Mouse (Mus musculus): ENCODE measurements around the gene Actr8. TPM values are rescaled to one million over a fixed set of nuclear protein-coding genes. Genes with fewer than 3 reads are reported as not detected.

The Actr8 gene
- polyA plus RNA-seq, 1 experiment from 2014 or later: 62.5 TPM

- H3K4me2 ChIP-seq (replicated peaks; ENCODE audit: low read depth, low read length): no peak overlapping the region
- no peaks in the 10 kb centered on the region for H3K36me3 ChIP-seq (ENCODE audit: control insufficient read depth, insufficient read depth, low read length)
- no peaks in the 10 kb centered on the region for H3K9me3 ChIP-seq (ENCODE audit: control insufficient read depth, low read length)
- H3K9ac ChIP-seq (ENCODE audit: low read depth, low read length): no peak overlapping the region
- WGBS: 78% methylated on average over 9 of the region's 9 CpGs
- H3K27ac ChIP-seq (ENCODE audit: low read depth, low read length): no peak overlapping the region
- 0 out of 2 replicates have a peak, but pooled peaks cover 7% of the 10 kb centered on the region for H3K4me1 ChIP-seq (ENCODE audit: control insufficient read depth, insufficient read depth, low read length)
- ATAC-seq (ENCODE audit: low FRiP score, low TSS enrichment): no peak
- H3K4me3 ChIP-seq (ENCODE audit: low read length): no peak overlapping the region
- H3K27me3 ChIP-seq (ENCODE audit: control insufficient read depth, insufficient read depth, low read length): no peaks in the 10 kb centered on the region
Observed at GRCm38 (mm10) chr14:30041836-30042235, 63.7 kb downstream of the Actr8 start.

- no peak for ATAC-seq (ENCODE audit: low FRiP score, low TSS enrichment)
- H3K9ac ChIP-seq (ENCODE audit: low read depth, low read length): no peak overlapping the region
- H3K27me3 ChIP-seq (ENCODE audit: control insufficient read depth, insufficient read depth, low read length): no peaks in the 10 kb centered on the region
- no peak overlapping the region for H3K4me2 ChIP-seq (replicated peaks; ENCODE audit: low read depth, low read length)
- no peak overlapping the region for H3K4me3 ChIP-seq (ENCODE audit: low read length)
- H3K4me1 ChIP-seq (ENCODE audit: control insufficient read depth, insufficient read depth, low read length): 0 out of 2 replicates have a peak, but pooled peaks cover 7% of the 10 kb centered on the region
- no peaks in the 10 kb centered on the region for H3K36me3 ChIP-seq (ENCODE audit: control insufficient read depth, insufficient read depth, low read length)
- WGBS: 90% methylated on average over 7 of the region's 7 CpGs
- H3K27ac ChIP-seq (ENCODE audit: low read depth, low read length): no peak overlapping the region
- no peaks in the 10 kb centered on the region for H3K9me3 ChIP-seq (ENCODE audit: control insufficient read depth, low read length)
Observed at GRCm38 (mm10) chr14:30043356-30043940, 65.3 kb downstream of the Actr8 start.

- Histone ChIP-seq H3K4me3 (ENCODE audit: low read length) (no peak overlapping the region), H3K27ac (ENCODE audit: low read depth, low read length) (no peak overlapping the region), H3K4me1 (ENCODE audit: control insufficient read depth, insufficient read depth, low read length) (0 out of 2 replicates have a peak, but pooled peaks cover 7% of the 10 kb centered on the region), H3K4me2 (replicated peaks; ENCODE audit: low read depth, low read length) (no peak overlapping the region), H3K27me3 (ENCODE audit: control insufficient read depth, insufficient read depth, low read length) (no peaks in the 10 kb centered on the region), H3K9ac (ENCODE audit: low read depth, low read length) (no peak overlapping the region), H3K36me3 (ENCODE audit: control insufficient read depth, insufficient read depth, low read length) (no peaks in the 10 kb centered on the region), H3K9me3 (ENCODE audit: control insufficient read depth, low read length) (no peaks in the 10 kb centered on the region)
- 71% methylated on average over 10 of the region's 10 CpGs for WGBS
- no peak for ATAC-seq (ENCODE audit: low FRiP score, low TSS enrichment)
Observed at GRCm38 (mm10) chr14:30045239-30045638, 67.1 kb downstream of the Actr8 start.

- WGBS: 79% methylated on average over 8 of the region's 8 CpGs
- Histone ChIP-seq H3K27ac (ENCODE audit: low read depth, low read length) (no peak overlapping the region), H3K4me3 (ENCODE audit: low read length) (no peak overlapping the region), H3K4me2 (replicated peaks; ENCODE audit: low read depth, low read length) (no peak overlapping the region), H3K9ac (ENCODE audit: low read depth, low read length) (no peak overlapping the region), H3K36me3 (ENCODE audit: control insufficient read depth, insufficient read depth, low read length) (no peaks in the 10 kb centered on the region), H3K27me3 (ENCODE audit: control insufficient read depth, insufficient read depth, low read length) (no peaks in the 10 kb centered on the region), H3K4me1 (ENCODE audit: control insufficient read depth, insufficient read depth, low read length) (0 out of 2 replicates have a peak, but pooled peaks cover 7% of the 10 kb centered on the region), H3K9me3 (ENCODE audit: control insufficient read depth, low read length) (no peaks in the 10 kb centered on the region)
- ATAC-seq (ENCODE audit: low FRiP score, low TSS enrichment): no peak
Observed at GRCm38 (mm10) chr14:30045704-30046220, 67.6 kb downstream of the Actr8 start.

GRCm38 (mm10) chr14:30046976-30047375 lies 68.8 kb downstream of the Actr8 start:
- Histone ChIP-seq H3K27ac (ENCODE audit: low read depth, low read length) (no peak overlapping the region), H3K36me3 (ENCODE audit: control insufficient read depth, insufficient read depth, low read length) (no peaks in the 10 kb centered on the region), H3K9ac (ENCODE audit: low read depth, low read length) (no peak overlapping the region), H3K4me2 (replicated peaks; ENCODE audit: low read depth, low read length) (no peak overlapping the region), H3K4me1 (ENCODE audit: control insufficient read depth, insufficient read depth, low read length) (0 out of 2 replicates have a peak, but pooled peaks cover 7% of the 10 kb centered on the region), H3K4me3 (ENCODE audit: low read length) (no peak overlapping the region), H3K9me3 (ENCODE audit: control insufficient read depth, low read length) (no peaks in the 10 kb centered on the region), H3K27me3 (ENCODE audit: control insufficient read depth, insufficient read depth, low read length) (no peaks in the 10 kb centered on the region)
- ATAC-seq (ENCODE audit: low FRiP score, low TSS enrichment): no peak
- 88% methylated on average over 4 of the region's 4 CpGs for WGBS

GRCm38 (mm10) chr14:30048049-30048448 lies 69.9 kb downstream of the Actr8 start:
- Histone ChIP-seq H3K4me3 (ENCODE audit: low read length) (no peak overlapping the region), H3K27ac (ENCODE audit: low read depth, low read length) (no peak overlapping the region), H3K9me3 (ENCODE audit: control insufficient read depth, low read length) (no peaks in the 10 kb centered on the region), H3K9ac (ENCODE audit: low read depth, low read length) (no peak overlapping the region), H3K27me3 (ENCODE audit: control insufficient read depth, insufficient read depth, low read length) (no peaks in the 10 kb centered on the region), H3K4me1 (ENCODE audit: control insufficient read depth, insufficient read depth, low read length) (0 out of 2 replicates have a peak, but pooled peaks cover 7% of the 10 kb centered on the region), H3K4me2 (replicated peaks; ENCODE audit: low read depth, low read length) (no peak overlapping the region), H3K36me3 (ENCODE audit: control insufficient read depth, insufficient read depth, low read length) (no peaks in the 10 kb centered on the region)
- 89% methylated on average over 3 of the region's 3 CpGs for WGBS
- ATAC-seq (ENCODE audit: low FRiP score, low TSS enrichment): no peak

GRCm38 (mm10) chr14:30050280-30050679 lies 72.1 kb downstream of the Actr8 start:
- Histone ChIP-seq H3K4me1 (ENCODE audit: control insufficient read depth, insufficient read depth, low read length) (0 out of 2 replicates have a peak, but pooled peaks cover 4% of the 10 kb centered on the region), H3K27ac (ENCODE audit: low read depth, low read length) (no peak overlapping the region), H3K4me3 (ENCODE audit: low read length) (no peak overlapping the region), H3K4me2 (replicated peaks; ENCODE audit: low read depth, low read length) (no peak overlapping the region), H3K36me3 (ENCODE audit: control insufficient read depth, insufficient read depth, low read length) (no peaks in the 10 kb centered on the region), H3K9me3 (ENCODE audit: control insufficient read depth, low read length) (no peaks in the 10 kb centered on the region), H3K9ac (ENCODE audit: low read depth, low read length) (no peak overlapping the region), H3K27me3 (ENCODE audit: control insufficient read depth, insufficient read depth, low read length) (no peaks in the 10 kb centered on the region)
- WGBS: 91% methylated on average over 8 of the region's 8 CpGs
- ATAC-seq (ENCODE audit: low FRiP score, low TSS enrichment): no peak

GRCm38 (mm10) chr14:30054922-30055321 lies 76.8 kb downstream of the Actr8 start:
- no peak for ATAC-seq (ENCODE audit: low FRiP score, low TSS enrichment)
- no peaks in the 10 kb centered on the region for H3K9me3 ChIP-seq (ENCODE audit: control insufficient read depth, low read length)
- H3K36me3 ChIP-seq (ENCODE audit: control insufficient read depth, insufficient read depth, low read length): no peaks in the 10 kb centered on the region
- no peak overlapping the region for H3K4me3 ChIP-seq (ENCODE audit: low read length)
- WGBS: 70% methylated on average over 7 of the region's 7 CpGs
- H3K4me2 ChIP-seq (replicated peaks; ENCODE audit: low read depth, low read length): no peak overlapping the region
- H3K9ac ChIP-seq (ENCODE audit: low read depth, low read length): no peak overlapping the region
- H3K27ac ChIP-seq (ENCODE audit: low read depth, low read length): no peak overlapping the region
- no peaks in the 10 kb centered on the region for H3K27me3 ChIP-seq (ENCODE audit: control insufficient read depth, insufficient read depth, low read length)
- H3K4me1 ChIP-seq (ENCODE audit: control insufficient read depth, insufficient read depth, low read length): no peaks in the 10 kb centered on the region
